Mouse (Mus musculus) layer of hippocampus, postnatal 25 days (tissue): ENCODE measurements around the gene Gm4881. TPM values are rescaled to one million over a fixed set of nuclear protein-coding genes. Genes with fewer than 3 reads are reported as not detected.

ENCODE experiments used
- microRNA-seq, 2 experiments: library from miRNA; unstranded; fragments of <30 nt; microRNA quantifications; one replicate each; pipeline ENCODE4 v1.2.0; 2021
- total RNA-seq, 2 experiments: library from RNA; stranded (reverse); gene quantifications; 2 replicates each; pipeline ENCODE4 v1.2.3; 2021

The Gm4881 gene
- total RNA-seq, 2 experiments from 2014 or later = not detected

Small RNA genes within 50 kb of the gene (microRNA-seq; reads per million reads assigned to microRNA genes)
- gene Mir7046 = 10.1 to 10.4 reads per million in 2 experiments
- 42.8 to 58.4 reads per million in 2 experiments for gene Mir7047

Other genes starting within 250 kb of the Gm4881 start
- gene BC049730, start 235.3 kb downstream of the Gm4881 start, total RNA-seq = not detected
- not detected for gene Gm4763, start 217.6 kb downstream of the Gm4881 start, total RNA-seq
- gene Cd177, start 184.2 kb downstream of the Gm4881 start, total RNA-seq = not detected
- not detected for gene Ceacam10, start 167.3 kb downstream of the Gm4881 start, total RNA-seq
- under 1 TPM in 1 of 2 experiments, not detected in 1; 0.81 TPM for gene Gm9844, start 82.3 kb downstream of the Gm4881 start, total RNA-seq
- gene Lypd4, start 74.6 kb downstream of the Gm4881 start, total RNA-seq = not detected
- gene Dmrtc2, start 74.4 kb downstream of the Gm4881 start, total RNA-seq = not detected
- gene Rps19, start 60.1 kb downstream of the Gm4881 start, total RNA-seq = 100 to 1,000 TPM; 446 to 548 TPM
- under 1 TPM in 1 of 2 experiments, not detected in 1; 0.42 TPM for gene Cd79a, start 47.1 kb downstream of the Gm4881 start, total RNA-seq
- gene Arhgef1, start 41.6 kb downstream of the Gm4881 start, total RNA-seq = 10 to 100 TPM; 57.9 to 98.4 TPM
- gene Rabac1, start 28.3 kb upstream of the Gm4881 start, total RNA-seq = 100 to 1,000 TPM; 270 to 302 TPM
- 1,000 to 10,000 TPM; 2,623 to 2,665 TPM for gene Atp1a3, start 61.5 kb upstream of the Gm4881 start, total RNA-seq
- 100 to 1,000 TPM; 225 to 267 TPM for gene Grik5, start 127.9 kb upstream of the Gm4881 start, total RNA-seq
- gene Zfp574, start 128.1 kb upstream of the Gm4881 start, total RNA-seq = 10 to 100 TPM; 29.2 to 29.6 TPM
- 10 to 100 TPM in 1 of 2 experiments, 1 to 10 TPM in 1; 7.1 to 11.8 TPM for gene Pou2f2, start 235.2 kb upstream of the Gm4881 start, total RNA-seq